Mouse (Mus musculus): ENCODE data around the gene Fas. TPM values are rescaled to one million over a fixed set of nuclear protein-coding genes. Genes with fewer than 3 reads are reported as not detected.

Fas gene
- 63.4 and 64.6 TPM in 2 replicates for total RNA-seq (2017)

DNA sequence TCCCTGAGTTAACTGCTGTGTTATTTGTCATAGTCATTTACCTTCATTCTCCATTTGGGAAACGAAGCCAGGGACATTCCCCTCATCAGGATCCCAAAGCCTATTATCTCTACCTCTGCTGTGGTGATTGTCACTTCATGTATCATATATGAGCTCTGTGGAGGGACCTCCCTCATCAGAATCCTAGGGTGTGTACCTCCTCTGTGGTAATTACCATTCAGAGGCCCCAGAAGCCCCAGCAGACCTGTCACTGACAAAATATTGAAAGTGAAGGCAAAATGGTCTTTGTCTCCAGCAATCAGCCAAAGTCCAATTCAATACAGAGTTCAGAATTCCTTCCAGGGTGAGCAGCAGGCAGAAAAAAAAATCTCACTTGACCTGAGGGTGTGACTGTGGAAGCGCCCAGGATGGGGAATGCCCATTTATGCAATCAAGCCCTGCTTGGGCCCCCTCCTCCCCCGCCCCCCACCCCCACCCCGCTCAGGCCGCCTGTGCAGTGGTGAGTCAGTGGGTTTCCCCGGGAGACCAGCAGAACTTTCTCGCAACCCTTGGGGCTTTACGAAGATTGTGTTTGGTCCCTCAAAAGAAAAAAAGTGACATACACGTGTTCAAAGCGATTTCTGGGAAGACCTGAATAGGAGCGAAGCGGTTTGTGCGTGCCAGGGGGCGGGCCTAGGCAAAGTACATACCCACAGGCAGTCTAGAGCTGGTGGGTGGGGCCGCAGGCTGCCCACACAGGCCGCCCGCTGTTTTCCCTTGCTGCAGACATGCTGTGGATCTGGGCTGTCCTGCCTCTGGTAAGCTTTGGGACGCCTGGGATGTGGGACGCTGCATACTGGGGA lies at the start of gene Fas:
Gene Fas, plus strand, starts transcription at position 719 of the 842 bp plus-strand sequence.
- ATAC-seq (ENCODE audit: extremely low read depth, insufficient number of reproducible peaks, low FRiP score, poor library complexity, severe bottlenecking) = peak; percentile 82

DNA sequence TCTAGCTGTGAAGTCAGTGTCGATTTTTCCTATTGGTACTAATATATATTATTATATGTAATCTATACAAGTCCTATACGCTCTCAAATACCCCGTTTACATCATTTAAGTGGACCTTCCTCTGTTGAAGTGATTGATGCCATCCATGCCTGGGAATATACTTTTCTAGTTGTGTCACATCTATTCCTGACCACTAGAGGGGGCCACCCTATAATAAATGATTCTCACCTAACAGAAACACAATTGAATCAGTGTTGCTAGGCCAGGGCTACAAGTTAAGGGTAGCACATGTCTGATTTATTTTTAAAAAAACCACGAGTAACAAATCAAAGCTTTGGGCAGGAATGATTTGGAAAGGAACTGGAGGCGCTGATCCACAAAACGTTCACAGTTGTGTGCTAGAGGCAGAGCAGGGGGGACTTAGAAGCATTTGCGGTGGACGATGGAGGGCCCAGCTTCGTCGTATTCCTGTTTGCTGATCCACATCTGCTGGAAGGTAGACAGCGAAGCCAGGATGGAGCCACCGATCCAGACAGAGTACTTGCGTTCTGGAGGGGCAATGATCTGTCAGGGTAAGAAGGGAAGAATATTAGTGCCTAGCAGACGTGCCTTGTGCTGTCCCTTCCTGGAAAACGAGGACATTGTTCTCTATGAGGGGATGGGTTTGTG lies 49.1 kb upstream of the Fas start:
- ATAC-seq (ENCODE audit: extremely low read depth, insufficient number of reproducible peaks, low FRiP score, poor library complexity, severe bottlenecking) = peak; percentile 61; the same call in 1 of the 2 replicates

DNA sequence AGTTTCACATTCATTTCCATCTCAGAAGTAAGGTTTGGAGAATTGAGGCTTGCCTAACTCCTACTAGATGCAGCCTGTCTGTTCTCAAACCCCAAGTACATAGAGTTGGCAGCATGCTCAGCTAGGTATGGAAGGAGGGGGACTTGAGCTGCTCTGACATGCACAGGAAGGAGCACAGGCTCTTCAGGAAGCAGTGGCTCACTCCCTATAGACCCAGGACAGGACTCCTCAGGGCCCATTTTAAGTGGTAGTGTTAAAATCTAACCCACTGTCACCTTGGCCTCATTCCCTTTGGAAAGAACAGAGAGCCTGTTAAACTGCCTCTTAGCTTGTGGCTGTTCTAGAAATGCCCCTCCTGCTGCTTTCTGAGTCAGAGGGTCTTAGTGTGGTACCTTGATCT lies 47.5 kb upstream of the Fas start:
- no peak for ATAC-seq (ENCODE audit: extremely low read depth, insufficient number of reproducible peaks, low FRiP score, poor library complexity, severe bottlenecking)

DNA sequence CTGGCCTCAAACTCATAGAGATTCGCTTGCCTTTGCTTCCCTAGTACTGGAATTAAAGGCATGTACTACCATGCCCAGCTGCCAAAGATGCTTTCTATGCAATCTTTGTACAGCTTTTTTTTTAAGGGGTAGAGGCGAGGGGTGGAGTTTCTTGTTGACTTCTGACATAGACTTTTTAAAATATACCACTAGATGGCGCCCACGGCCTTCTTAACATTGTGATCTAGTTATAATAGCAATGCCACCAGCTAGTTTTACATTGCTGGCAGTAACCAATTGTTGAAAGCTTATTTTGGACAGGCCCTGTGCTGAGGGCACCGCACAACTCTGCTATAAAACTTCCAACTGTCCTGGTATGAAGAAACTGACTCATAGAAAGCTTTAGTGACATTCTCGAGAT lies 46.4 kb upstream of the Fas start:
- peak; percentile 69 for ATAC-seq (ENCODE audit: extremely low read depth, insufficient number of reproducible peaks, low FRiP score, poor library complexity, severe bottlenecking)

DNA sequence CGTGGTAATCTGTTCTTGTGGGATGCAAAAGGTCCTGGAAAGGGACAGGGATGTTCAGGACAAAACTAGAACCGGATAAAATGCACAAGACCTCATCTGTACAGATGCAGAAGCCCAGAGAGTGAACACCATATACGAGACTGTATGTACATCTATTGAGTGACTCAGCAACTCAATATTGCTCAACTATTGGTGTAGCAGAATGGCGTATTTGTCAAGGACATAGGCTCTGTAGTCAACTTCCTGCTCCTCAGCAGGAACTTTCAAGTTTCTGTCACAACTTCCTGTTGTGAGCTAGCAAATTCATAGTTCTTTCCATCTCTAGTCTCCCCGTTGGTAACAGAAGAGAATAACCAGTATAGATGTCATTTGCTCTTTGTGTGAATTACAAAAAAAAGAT lies 41.9 kb upstream of the Fas start:
- peak; percentile 95 for ATAC-seq (ENCODE audit: extremely low read depth, insufficient number of reproducible peaks, low FRiP score, poor library complexity, severe bottlenecking)

DNA sequence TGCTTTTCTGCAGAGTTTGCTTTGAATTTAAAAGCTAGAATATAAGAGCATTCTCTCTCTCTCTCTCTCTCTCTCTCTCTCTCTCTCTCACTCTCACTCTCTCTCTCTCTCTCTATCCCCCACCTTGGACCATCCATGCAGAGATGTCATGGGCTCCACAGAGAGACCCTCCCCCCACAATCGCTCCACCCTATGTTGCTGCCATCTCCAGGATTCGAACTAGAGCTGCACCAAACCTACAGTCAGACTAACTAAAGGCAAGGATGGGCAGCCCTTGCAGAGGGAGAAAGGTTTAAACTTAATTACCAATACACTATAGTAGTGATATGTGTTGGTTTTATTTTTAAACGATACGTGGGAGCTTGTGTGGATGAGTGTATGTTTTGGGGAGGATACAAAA lies 39.8 kb upstream of the Fas start:
- no peak for ATAC-seq (ENCODE audit: extremely low read depth, insufficient number of reproducible peaks, low FRiP score, poor library complexity, severe bottlenecking)

DNA sequence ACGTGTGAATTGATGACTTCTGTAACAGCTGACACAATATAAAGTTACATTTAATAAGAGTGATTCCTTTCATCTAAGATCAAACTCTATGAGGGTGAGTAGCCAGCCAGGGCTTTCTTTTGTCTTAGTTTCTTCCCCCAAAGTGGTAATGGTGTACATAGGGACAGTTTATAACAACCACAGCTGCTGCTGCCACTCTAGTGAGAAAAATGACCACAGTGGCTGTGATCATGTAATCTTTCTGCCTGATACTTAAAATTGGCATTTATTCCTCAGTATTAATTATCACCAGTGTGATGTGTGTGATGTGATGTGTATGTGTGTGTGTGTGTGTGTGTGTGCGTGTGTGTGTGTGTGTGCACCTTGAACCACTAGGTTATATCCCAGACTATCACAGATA lies 38.6 kb upstream of the Fas start:
- no peak for ATAC-seq (ENCODE audit: extremely low read depth, insufficient number of reproducible peaks, low FRiP score, poor library complexity, severe bottlenecking)

DNA sequence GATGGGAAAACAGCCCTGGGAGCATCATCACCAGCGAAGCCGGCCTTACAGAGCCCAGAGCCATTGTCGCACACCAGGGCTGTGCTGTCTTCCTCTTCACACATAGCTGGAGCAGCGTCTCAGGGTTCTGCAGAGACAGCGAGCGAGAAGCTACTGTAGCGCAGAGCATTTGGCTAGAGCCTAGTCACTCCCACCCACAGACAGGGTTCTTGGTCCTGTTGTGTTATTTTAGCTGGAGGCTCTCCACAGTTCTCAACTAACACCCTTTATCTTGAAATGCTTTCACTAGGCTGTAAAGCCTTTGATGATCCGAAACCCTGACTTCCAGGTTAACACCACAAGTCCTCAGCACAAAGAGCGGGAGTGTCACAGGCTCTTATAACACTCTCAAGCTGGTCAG lies 38.0 kb upstream of the Fas start:
- ATAC-seq (ENCODE audit: extremely low read depth, insufficient number of reproducible peaks, low FRiP score, poor library complexity, severe bottlenecking) = no peak

DNA sequence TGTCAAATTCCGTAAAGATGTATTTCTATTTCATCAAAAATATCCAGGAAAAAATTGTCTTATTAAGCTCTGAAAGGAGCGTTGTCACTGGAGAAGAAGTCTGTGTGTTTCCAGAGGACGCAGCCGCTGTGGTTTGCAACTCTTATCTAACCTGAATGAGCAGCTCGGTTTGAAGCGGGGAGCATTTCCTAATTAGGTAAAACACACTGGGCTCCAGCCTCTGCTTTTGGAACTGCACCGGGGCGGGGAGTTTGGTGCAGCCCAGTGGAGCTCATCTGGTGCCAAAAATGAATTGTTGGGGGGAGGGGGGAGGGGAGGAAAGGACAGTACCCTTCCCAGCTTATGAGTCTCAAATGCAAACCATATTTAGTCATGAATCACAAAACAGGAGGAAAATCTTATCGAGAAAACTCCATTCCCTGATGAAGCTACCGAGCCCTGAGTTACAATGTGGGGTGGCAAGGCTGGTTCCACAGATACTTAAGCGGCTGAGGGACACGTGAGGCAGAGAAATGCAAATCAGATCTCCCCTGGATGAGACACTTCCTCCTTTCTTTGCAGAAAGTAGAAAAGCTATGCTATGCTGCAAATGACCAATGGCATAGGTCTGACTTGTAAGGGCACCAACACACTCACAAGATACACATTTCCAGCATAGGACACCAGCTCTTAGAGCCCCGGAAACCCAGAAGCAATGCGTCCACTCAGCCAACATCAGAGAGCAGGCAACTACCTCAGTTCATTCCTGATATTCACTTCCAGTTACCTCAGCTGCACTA lies 36.2 kb upstream of the Fas start:
- peak; percentile 90 for ATAC-seq (ENCODE audit: extremely low read depth, insufficient number of reproducible peaks, low FRiP score, poor library complexity, severe bottlenecking)

DNA sequence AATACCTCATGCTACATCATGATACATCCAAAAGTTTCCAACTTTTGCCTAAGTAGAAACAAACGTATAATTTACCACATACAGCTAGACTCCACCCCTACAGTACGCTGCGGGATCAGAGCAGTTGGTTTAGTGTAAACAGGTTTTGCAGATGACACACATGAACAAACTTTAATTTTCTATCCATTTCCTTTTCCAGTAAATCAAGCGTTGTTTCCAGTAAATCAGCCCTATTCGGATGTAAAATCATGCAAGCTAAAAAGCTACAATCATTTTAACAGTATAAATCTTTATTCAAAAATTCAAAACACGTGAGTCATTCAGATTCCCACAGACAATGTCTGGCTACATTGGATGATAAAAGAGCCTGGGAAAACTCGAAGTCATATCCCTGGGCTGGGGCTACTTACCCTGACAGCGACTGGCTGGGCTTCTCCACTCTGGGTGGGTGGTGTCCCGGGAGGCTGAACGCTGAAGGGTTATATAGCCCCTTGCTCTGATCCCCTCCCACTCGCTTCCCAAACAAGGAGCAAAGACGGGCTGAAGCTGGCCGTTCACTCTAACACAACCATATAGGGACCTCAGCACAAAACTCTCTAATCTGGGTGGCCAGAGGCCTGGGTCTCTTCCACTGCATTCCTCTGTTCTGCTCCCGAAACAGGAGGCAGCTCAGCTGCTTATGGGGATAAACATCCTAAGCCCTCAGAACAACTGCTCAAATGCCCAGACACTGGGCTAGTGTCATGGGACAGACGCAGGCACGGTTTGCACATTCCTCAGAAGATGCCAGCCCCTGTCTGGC lies 35.4 kb upstream of the Fas start, which contains the start of gene Acta2:
Gene Acta2, minus strand, starts transcription at position 711 of the 802 bp plus-strand sequence.
- no peak for ATAC-seq (ENCODE audit: extremely low read depth, insufficient number of reproducible peaks, low FRiP score, poor library complexity, severe bottlenecking)

DNA sequence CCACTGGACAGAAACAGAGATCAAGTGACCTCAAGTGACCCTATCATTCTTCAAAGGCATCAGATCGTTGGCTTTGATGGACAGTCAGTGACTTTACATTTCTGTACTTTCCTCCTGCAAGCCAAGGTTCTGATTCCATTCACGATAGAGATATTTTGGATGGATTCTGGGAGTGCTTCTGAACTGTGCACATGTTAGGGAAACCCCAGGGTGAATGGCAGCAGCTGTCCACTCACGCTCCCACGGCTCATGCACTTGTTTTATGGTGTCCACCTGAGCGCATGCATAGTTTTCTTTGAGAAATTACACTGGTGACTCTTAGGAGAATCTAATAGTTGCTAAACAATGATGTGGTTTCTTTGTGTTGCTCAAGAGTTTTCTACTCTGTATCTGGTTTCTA lies 34.3 kb upstream of the Fas start:
- ATAC-seq (ENCODE audit: extremely low read depth, insufficient number of reproducible peaks, low FRiP score, poor library complexity, severe bottlenecking) = no peak

DNA sequence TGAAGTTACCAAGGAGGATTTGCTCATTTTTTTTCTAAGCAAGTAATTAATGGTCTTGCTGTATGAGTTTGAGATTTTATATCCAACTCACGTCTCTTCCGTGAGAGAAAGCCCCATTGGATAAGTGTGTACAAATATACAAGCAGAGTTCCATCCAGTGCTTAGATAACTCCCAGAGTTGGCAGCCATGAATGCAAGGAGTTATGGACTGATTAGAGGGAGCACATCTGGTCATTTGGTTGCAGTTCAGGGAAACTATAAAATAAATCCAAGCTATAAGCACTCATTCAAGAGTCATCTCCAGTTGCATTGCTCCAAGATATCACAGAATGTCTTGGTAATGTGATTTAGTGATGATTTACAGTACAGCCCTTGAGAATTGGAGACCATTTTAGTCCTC lies 33.5 kb upstream of the Fas start:
- ATAC-seq (ENCODE audit: extremely low read depth, insufficient number of reproducible peaks, low FRiP score, poor library complexity, severe bottlenecking) = no peak

DNA sequence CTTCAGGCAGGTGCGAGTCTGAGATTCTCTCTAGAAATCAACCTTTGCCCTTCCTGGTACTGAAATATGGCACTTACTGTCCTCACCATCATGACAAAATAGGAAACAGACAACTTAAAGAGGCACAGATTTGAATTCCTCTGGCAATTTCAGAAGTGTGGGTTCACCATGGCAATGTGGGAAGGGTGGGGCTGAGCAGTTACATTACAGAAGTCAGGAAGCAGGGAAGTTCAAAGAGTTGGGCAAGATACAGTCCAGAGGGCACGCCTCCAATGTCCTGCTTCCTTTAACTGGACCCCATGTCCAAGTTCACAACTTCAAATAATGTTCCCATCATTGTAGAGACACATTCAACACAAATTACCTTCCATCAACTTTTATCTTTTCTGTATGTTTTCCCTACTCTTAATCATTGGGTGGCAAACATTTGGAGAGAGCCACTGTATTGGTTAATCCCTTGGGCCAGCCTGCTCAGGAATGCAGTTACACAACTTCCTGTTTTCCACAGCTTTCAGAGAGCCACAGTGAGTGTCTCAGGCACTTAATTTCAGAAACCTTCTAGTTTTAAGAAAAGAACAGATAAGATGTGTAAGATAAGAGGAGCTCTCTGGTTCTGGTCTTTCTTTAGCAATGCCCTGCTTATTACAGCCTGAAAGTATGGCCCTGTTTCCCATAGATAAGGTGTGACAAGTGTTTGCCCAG lies 28.0 kb upstream of the Fas start:
- no peak for ATAC-seq (ENCODE audit: extremely low read depth, insufficient number of reproducible peaks, low FRiP score, poor library complexity, severe bottlenecking)

DNA sequence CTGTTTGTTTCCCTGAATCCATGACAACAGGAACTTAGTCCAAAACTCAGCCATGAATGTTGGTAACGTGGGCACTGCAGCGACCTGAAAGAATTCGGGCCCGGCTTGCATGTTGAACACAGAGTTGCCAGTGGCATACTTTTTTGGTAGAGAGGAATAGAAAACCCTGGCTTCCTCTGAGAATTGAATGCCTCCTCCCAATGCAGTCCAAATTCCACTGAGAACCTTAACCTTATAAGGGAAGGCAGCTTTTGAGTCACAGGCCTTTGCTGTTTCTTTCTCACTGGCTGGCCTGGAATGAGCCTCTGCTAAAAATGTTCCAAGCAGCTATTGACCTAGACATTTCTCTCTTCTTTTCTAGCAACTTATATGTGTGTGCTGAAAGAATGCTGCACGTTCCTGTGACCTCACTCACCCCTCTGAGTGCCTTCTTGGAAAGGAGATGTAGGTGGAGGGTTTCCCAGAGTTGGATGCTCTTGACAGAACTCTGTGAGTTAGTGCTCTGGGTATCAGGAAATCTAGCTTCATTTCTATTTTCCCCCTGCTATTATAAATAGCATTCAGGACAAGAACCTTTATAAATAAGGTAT lies 24.8 kb upstream of the Fas start:
- ATAC-seq (ENCODE audit: extremely low read depth, insufficient number of reproducible peaks, low FRiP score, poor library complexity, severe bottlenecking) = no peak

DNA sequence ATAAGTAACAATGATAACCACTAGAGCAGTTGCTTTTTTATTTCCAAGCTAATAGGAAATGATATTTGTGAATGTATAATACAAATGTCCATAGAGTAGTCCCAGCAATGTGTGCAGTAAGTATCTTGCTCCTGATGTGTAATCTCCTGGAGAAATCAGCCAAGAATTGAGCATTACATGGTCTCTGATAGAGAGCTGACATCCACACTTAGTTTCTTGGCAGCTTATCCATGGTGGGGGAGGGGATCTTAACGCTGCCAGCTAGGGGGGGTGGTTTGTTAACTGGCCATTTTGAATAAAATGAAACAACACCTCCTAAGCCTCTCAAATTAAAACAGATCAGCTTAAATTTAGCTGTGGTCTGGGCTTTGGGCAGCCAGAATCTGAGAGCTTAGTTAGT lies 21.5 kb upstream of the Fas start:
- no peak for ATAC-seq (ENCODE audit: extremely low read depth, insufficient number of reproducible peaks, low FRiP score, poor library complexity, severe bottlenecking)

DNA sequence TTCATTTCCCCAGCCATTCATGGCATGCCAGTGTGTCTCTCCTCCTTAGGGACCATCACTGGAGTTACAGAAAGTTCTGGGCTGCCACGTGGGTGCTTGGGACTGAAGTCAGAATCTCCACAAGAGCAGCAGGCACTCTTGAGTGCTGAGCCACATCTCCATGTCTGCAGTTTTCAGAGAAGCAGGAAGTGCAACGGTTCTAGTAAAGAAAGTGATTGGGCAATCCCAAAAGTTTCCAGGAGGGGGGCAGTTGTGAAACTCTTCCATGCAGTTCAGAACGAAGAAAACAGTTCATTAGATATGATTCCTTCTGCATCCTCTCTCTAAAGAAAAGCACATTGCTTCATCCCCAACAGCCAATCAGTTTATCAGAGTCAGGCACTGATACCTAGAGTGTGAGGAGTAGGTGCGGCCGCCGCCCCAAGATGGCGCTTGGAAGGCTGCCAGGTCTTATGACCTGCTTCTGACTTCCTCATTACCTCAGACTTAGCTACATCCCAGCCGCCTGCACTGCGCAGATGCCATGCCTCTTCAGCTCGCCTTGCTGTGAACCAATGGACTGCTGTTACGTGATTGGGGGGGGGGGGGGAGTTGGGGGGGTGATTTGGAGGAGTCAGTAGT lies 20.2 kb upstream of the Fas start:
- peak; percentile 87 for ATAC-seq (ENCODE audit: extremely low read depth, insufficient number of reproducible peaks, low FRiP score, poor library complexity, severe bottlenecking)

DNA sequence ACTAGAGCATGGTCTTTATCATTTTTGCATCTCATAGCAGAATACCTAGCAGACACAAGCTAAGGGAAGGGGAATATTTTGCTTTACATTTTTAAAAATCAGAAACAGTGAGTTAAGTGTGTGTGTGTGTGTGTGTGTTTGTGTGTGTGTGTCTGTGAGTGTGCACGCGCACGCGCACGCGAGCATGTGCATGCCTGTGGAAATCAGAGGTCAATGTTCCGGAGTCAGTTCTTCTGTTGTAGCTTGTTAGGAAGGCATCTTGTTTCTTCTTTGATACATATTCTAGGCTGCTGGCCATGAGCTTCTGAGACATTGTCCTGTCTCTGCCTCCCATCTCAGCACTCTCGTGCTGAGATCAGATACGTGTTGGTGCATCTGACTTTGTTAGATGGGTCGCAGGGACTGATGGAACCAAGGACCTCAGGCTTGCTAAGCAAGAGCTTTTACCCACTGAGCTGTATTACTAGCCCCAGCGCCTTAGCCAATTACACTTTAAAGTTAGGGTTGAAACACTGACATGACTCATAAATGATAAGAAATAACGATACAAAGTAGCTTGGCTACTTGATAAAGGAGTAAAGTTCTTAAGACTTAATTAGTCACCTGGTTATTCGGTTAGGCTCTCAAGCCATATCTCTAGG lies 19.5 kb upstream of the Fas start:
- ATAC-seq (ENCODE audit: extremely low read depth, insufficient number of reproducible peaks, low FRiP score, poor library complexity, severe bottlenecking) = no peak
